Mouse (Mus musculus) megakaryocyte, embryonic 14.5 days (primary cell): ENCODE data around the gene Gm26661. TPM values are rescaled to one million over a fixed set of nuclear protein-coding genes. Genes with fewer than 3 reads are reported as not detected.

ENCODE experiments used
- H3K27me3 ChIP-seq: replicated peaks from 2 replicates; pipeline ENCODE3; 2012; ENCODE audit warnings: inconsistent platforms
- H3K36me3 ChIP-seq: replicated peaks from 2 replicates; pipeline ENCODE3; 2012; ENCODE audit warnings: low read length, inconsistent platforms, mixed read lengths
- H3K4me1 ChIP-seq: 2 replicates; pipeline ENCODE4 v1.6.1; 2012; ENCODE audit warnings: inconsistent platforms
- H3K4me3 ChIP-seq: replicated peaks from 2 replicates; pipeline ENCODE3; 2012; ENCODE audit warnings: moderate library complexity, mild to moderate bottlenecking, inconsistent platforms
- H3K9me3 ChIP-seq: 2 replicates; pipeline ENCODE4 v1.6.1; 2012; ENCODE audit warnings: inconsistent platforms
- FLI1 ChIP-seq: IDR thresholded peaks from 2 replicates; pipeline ENCODE4 v1.6.1; 2012; ENCODE audit warnings: low read length, inconsistent platforms, mixed read lengths
- GATA1 ChIP-seq: IDR thresholded peaks from 3 replicates; pipeline ENCODE4 v1.6.1; 2012; ENCODE audit warnings: mixed read lengths, low read length, inconsistent platforms, borderline replicate concordance
- polyA plus RNA-seq: library from polyadenylated mRNA; stranded (reverse); fragments of >175 nt; gene quantifications from 2 replicates; pipeline ENCODE4 v1.2.3, GENCODE M21; 2012; ENCODE audit warnings: low replicate concordance; ENCODE audit not compliant: insufficient read depth

The Gm26661 gene
- polyA plus RNA-seq, 1 experiment = not detected

DNA sequence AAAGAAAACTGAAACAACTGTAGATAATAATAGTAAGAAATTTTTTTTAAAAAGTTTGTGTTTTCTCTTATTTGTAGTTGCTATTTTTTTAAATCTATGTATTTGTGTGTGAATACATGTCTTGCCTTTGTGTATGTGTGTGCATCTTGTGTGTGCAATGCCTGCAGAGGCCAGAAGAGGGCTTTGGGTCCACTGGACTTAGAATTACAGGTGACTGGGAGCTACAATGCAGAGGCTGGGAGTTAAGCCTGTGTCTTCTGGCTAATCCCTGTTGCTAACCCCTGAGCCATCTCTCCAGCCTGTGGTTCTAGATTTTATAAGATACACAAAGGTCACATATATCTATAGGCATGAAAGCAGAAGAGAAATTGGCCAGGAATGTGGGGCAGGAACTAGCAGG, 9.2 kb downstream of the Gm26661 start:
- TF ChIP-seq GATA1 (no peak), FLI1 (no peak)
- Histone ChIP-seq H3K4me3 (no peak overlapping the region), H3K9me3 (peaks cover 7% of the 10 kb centered on the region; the same call in 1 of the 2 replicates), H3K4me1 (no peaks in the 10 kb centered on the region), H3K27me3 (no peaks in the 10 kb centered on the region), H3K36me3 (no peaks in the 10 kb centered on the region)

DNA sequence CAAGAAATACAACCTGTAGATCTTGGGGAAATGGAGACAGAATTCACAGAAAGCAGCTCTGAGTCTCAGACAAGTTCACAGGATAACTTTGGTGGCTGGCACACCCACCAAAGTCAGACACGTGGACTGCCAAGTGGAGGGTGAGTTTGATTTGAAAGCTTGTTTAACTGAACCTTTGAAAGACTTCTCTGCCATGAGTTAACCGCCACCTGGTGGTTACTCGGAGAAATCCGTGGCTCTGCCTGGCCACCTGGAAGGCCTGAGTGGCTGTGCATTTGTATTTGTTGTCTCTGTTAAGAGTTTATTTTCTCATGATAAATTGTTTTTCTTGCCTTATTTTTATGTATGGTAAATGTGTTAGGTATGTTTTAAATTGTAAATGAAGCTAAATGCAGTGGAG, 10.4 kb downstream of the Gm26661 start:
- Histone ChIP-seq H3K9me3 (peaks cover 7% of the 10 kb centered on the region; the same call in 1 of the 2 replicates), H3K27me3 (no peaks in the 10 kb centered on the region), H3K4me3 (no peak overlapping the region), H3K36me3 (no peaks in the 10 kb centered on the region), H3K4me1 (no peaks in the 10 kb centered on the region)
- TF ChIP-seq FLI1 (no peak), GATA1 (no peak)

DNA sequence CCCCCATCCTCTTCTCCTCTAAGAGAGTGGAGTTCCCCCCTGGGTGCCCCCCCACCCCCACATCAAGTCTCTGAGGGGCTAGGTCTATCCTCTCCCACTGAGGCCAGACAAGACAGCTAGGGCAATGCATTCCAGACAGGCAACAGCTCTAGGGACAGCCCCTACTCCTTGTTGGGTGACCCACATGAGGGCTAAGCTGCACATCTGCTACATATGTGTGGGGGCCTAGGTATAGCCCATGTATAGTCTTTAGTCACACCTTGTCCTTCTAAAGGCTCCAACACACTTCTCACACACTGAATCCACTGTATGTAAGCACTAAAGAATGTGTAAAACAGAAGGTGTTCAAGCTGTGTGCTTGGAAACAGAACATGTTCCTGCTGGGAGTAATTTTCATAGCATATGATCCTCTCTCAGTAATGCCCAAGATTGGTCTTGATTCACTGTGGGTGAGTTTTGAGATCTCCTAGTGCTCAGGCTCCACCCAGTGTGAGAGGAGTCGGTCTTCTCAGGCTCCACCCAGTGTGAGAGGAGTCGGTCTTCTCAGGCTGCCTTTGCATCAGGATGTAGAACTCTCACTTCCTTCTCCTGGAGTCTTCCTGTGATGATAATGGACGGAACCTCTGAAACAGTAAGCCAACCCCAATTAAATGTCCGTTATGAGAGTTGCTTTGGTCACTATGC, 12.6 kb downstream of the Gm26661 start:
- H3K9me3 ChIP-seq = peaks cover 7% of the 10 kb centered on the region; the same call in 1 of the 2 replicates
- H3K27me3 ChIP-seq = no peaks in the 10 kb centered on the region
- H3K4me1 ChIP-seq = 0 out of 2 replicates have a peak, but pooled peaks cover 5% of the 10 kb centered on the region
- no peaks in the 10 kb centered on the region for H3K36me3 ChIP-seq
- no peak overlapping the region for H3K4me3 ChIP-seq
- TF ChIP-seq GATA1 (no peak), FLI1 (no peak)

DNA sequence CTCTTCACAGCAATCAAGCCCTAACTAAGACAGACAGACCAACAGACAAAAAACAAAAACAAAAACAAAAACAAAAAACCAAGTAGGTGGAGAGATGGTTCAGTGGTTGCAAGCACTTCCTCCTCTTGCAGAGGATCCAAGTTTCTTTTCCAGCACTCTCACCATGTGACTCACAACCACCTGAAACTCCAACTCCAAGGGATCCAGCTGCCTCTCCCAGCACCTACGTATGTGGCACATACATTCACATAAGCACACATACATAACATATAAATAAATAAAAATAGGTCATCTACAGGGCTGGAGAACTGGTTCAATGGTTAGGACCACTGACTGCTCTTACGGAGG, 13.1 kb downstream of the Gm26661 start:
- TF ChIP-seq GATA1 = no peak
- TF ChIP-seq FLI1 = no peak
- H3K4me3 ChIP-seq = no peak overlapping the region

DNA sequence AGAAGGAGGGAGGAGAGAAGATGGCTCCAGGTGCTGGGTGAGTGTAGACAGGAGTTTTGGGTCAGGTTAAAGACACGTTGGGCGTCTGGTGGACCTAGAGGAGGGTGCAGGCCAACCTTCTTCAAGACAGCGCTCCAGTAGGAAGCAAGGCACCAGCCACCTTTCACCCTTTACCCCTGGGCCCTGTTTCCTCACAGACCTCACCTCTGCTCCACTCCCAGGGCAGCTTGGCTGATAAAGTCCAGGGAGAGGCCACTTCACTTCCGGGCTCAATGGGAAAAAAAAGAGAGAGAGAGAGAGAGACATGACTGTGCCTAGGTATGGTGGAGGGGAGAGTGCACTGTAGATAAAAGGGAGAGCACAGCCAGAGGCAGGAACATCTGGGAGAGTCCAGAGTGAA, 16.3 kb downstream of the Gm26661 start:
- TF ChIP-seq FLI1 (no peak), GATA1 (no peak)
- Histone ChIP-seq H3K27me3 (no peaks in the 10 kb centered on the region), H3K9me3 (peaks cover 5% of the 10 kb centered on the region; the same call in 1 of the 2 replicates), H3K36me3 (no peaks in the 10 kb centered on the region), H3K4me1 (0 out of 2 replicates have a peak, but pooled peaks cover 5% of the 10 kb centered on the region), H3K4me3 (no peak overlapping the region)

More for the DNA sequence above, 13.1 kb downstream of the Gm26661 start:
- Histone ChIP-seq H3K9me3 (peaks cover 7% of the 10 kb centered on the region; the same call in 1 of the 2 replicates), H3K4me1 (0 out of 2 replicates have a peak, but pooled peaks cover 5% of the 10 kb centered on the region), H3K36me3 (no peaks in the 10 kb centered on the region), H3K27me3 (no peaks in the 10 kb centered on the region)

DNA sequence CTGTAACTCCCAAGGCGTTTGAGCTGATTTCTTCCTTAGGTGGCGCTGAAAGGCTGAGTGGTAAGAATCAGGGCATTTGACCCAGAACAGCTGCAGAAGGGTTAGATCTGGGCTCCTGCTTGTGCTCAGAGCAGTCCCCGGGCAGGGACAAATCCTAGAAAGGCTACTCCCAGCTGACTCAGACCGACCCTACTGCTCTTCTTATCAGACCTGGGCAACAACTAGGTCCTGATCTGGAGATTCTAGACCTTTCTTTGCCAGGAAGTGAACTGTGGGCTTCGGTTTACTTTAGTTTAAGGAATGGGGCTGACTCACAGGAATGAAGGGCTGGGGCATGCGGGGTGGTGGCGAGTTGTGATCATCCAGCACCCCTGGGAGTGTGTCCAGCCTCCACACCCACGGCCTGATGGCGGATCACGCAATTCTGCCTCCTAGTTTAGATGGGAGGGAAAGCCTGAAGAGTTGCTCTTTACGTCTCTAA, 17.2 kb downstream of the Gm26661 start:
- H3K36me3 ChIP-seq = no peaks in the 10 kb centered on the region
- TF ChIP-seq FLI1 = no peak
- no peak for TF ChIP-seq GATA1
- peaks cover 7% of the 10 kb centered on the region; the same call in 1 of the 2 replicates for H3K4me1 ChIP-seq
- no peaks in the 10 kb centered on the region for H3K27me3 ChIP-seq
- peaks cover 5% of the 10 kb centered on the region; the same call in 1 of the 2 replicates for H3K9me3 ChIP-seq
- no peak overlapping the region for H3K4me3 ChIP-seq

DNA sequence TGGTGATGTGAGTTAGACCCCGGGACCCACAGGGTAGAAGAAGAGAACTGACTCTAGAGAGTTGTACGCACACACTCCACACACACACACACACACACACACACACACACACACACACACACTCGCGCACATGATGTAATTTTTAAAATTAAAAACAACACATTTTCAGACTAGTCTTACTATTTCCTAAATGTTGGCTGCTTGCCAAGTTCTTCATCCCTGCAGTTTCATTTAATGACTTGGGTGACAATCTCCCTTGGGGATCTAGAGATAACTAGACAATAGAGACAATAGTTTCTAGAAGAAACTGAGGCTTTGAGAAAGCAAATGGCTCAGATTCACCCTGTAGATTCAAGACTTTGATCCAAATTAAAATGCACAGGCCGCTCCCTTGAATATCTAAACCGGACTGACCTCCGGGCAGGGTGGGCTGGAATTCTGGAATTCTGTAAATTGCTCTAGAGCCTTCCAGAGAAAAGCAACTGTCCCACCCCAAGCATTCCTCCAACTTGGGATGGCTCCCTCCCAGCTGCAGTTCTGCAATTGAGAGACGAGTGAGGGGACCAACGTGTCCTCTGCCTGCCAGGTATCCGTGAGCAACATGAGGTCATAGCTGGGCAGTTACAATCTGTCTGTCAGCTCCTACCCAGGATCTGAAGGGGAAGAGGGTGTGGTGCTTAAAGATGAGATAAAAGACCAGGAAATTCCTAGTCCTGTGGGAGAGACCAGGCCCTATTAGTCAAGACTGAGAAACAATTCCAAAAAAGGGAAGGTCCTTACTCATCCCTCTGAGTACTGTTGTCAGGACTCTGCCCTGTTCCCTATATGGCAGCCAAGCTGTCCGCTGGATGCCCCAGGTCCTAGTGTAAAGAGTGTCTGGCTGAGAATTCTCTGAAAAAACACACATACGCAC, 17.9 kb downstream of the Gm26661 start:
- TF ChIP-seq GATA1 (no peak), FLI1 (no peak)
- Histone ChIP-seq H3K4me3 (no peak overlapping the region), H3K9me3 (peaks cover 5% of the 10 kb centered on the region; the same call in 1 of the 2 replicates)

DNA sequence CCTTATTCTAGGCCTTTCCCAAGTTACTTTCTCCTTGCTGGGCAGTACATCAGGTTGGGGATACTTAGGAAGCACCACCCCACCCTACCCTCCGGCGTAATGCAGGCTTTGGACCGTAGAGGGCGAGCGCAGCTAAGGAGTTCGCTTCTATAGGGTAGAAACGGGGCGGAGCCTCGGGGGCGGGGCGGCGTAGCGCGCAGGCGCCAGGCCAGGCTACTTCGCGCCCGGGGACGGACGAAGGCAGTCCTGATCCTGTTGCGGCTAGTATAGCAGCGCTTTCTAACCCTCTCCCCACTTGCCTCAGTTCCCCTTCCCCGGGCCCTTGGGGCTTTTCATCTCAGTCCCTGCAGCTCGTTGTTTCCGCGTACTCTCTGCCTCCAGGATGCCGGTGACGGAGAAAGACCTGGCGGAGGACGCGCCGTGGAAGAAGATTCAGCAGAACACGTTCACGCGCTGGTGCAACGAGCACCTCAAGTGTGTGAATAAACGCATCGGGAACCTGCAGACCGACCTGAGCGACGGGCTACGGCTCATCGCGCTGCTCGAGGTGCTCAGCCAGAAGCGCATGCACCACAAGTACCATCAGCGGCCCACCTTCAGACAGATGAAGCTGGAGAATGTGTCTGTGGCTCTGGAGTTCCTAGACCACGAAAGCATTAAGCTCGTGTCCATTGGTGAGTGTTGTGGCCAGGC, 26.5 kb downstream of the Gm26661 start, which contains the start of gene Flnb:
TSS of gene Flnb (plus strand) at position 188 of the 693 bp plus-strand sequence.
- no peaks in the 10 kb centered on the region for H3K36me3 ChIP-seq
- H3K9me3 ChIP-seq = no peaks in the 10 kb centered on the region
- peak within 1 kb of the TSS; percentile 97 for H3K4me3 ChIP-seq
- peaks cover 24% of the 10 kb centered on the region for H3K27me3 ChIP-seq
- peaks cover 28% of the 10 kb centered on the region for H3K4me1 ChIP-seq
- TF ChIP-seq GATA1 (no peak), FLI1 (no peak)

More for the DNA sequence above, 17.9 kb downstream of the Gm26661 start:
- Histone ChIP-seq H3K4me1 (peaks cover 9% of the 10 kb centered on the region; the same call in 1 of the 2 replicates), H3K36me3 (no peaks in the 10 kb centered on the region), H3K27me3 (no peaks in the 10 kb centered on the region)

DNA sequence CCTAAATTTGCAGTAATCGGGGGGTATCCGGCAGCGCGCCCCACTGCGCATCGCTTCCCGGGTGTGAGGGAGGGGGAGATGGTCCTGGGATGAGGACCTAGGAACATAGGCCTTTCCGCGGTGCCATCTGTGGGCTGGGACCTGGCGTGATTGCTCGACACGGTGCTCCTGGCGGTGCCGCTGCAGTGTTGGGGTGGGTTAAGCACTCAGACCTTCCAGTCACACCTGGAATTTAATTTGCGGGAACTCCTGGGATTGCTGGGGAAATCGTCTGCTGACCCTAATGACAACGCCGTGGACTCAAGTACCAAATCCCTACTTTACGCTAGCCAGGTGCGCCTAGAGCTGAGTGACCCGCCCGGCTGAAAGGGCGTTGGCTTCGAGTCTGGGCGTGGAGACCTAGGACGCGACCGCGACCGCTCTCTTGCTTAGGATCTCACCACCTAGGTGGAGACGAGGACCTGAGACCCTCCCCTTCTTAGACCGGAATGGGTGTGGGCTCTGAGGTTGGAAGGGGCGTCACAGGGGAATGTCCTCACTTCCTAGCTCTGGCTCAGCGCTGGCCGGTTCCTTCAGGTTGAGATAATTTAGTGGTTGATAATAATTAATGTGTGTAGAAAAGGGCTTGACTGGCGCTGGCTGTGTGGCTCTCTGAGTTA, 27.2 kb downstream of the Gm26661 start:
- H3K4me1 ChIP-seq = peaks cover 25% of the 10 kb centered on the region
- H3K4me3 ChIP-seq = peak overlapping the region; percentile 97
- H3K27me3 ChIP-seq = peaks cover 24% of the 10 kb centered on the region
- no peak for TF ChIP-seq FLI1
- TF ChIP-seq GATA1 = no peak
- no peaks in the 10 kb centered on the region for H3K36me3 ChIP-seq
- no peaks in the 10 kb centered on the region for H3K9me3 ChIP-seq

DNA sequence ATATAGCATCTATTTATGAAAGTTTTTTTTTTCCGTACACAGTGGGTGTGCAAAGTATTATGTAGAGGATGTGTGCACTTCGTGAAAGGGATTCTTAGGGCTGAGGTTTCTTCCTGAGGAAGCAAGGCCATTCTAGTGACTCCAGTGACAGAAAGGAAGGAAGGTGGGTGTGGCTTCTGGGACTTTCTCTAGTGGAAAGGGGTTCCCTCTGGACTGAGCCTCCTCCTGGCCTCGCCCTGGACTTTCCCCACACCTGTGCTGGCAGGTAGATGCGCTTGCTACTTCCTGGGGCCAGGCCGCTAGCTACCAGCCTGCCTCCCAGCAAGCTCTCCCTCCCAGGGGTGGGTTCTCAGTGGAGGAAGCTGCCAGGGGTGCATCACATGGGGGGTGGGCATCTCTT, 28.1 kb downstream of the Gm26661 start:
- Histone ChIP-seq H3K27me3 (peaks cover 24% of the 10 kb centered on the region), H3K4me1 (peaks cover 23% of the 10 kb centered on the region), H3K4me3 (peak overlapping the region; percentile 23), H3K9me3 (no peaks in the 10 kb centered on the region), H3K36me3 (no peaks in the 10 kb centered on the region)
- TF ChIP-seq GATA1 = no peak
- TF ChIP-seq FLI1 = no peak
